Mouse (Mus musculus) E14TG2a.4 (cell line): ENCODE data around the gene Tesmin.

ENCODE experiments used
- CTCF ChIP-seq: conservative IDR thresholded peaks from 2 replicates; pipeline ENCODE4 v1.5.1; 2014; ENCODE audit warnings: low read length
- NANOG ChIP-seq: IDR thresholded peaks from 2 replicates; pipeline ENCODE4 v1.6.1; 2014; ENCODE audit warnings: borderline replicate concordance, low read length, mixed read lengths
- POU5F1 ChIP-seq: IDR thresholded peaks from 2 replicates; pipeline ENCODE4 v1.6.1; 2014; ENCODE audit warnings: low read length, borderline replicate concordance

DNA sequence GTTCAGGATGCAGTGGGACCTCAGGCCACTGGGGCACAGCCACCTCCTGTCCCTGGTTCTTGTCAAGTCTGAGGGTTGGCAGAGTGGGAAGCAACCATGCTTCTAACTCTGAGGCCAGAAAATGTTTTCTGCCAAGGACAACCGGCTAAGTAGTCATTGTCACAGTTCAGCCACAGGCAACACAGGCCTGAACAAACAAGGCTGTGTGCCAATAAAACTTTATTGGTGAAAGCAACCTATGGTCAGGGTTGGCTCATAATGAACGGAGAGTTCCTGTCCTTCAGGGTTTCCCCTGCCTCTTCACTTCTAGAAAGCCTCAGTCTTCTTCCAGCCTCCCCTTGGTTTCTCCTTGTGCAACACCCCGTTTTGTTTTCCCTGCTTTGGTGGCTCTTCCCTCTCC lies 47.2 kb downstream of the Tesmin start:
- TF ChIP-seq CTCF, result no peak
- TF ChIP-seq POU5F1, result no peak
- no peak for TF ChIP-seq NANOG
